Mouse (Mus musculus) brown adipose tissue, adult 24 weeks (tissue): ENCODE data around the gene Psmd1. TPM values are rescaled to one million over a fixed set of nuclear protein-coding genes. Genes with fewer than 3 reads are reported as not detected.

Experiments used
- H3K27ac ChIP-seq: fragments of 200-500 bp; replicated peaks from 2 replicates; pipeline ENCODE4 v1.5.1; 2012; ENCODE audit warnings: low read depth, mild to moderate bottlenecking, low read length
- H3K4me1 ChIP-seq: fragments of 200-500 bp; 2 replicates; pipeline ENCODE4 v1.6.1; 2012; ENCODE audit warnings: low read length, mixed read lengths; ENCODE audit not compliant: control insufficient read depth, insufficient read depth, insufficient read length
- H3K4me3 ChIP-seq: fragments of 200-500 bp; 2 replicates; pipeline ENCODE4 v1.5.1; 2012; ENCODE audit warnings: low read depth, mild to moderate bottlenecking, low read length, moderate library complexity; ENCODE audit not compliant: insufficient read depth
- polyA plus RNA-seq: library from polyadenylated mRNA; stranded (reverse); fragments of >200 nt; gene quantifications from 2 replicates; pipeline ENCODE4 v1.2.4, GENCODE M21; 2012; ENCODE audit not compliant: missing spikeins, insufficient read depth, insufficient read length

The Psmd1 gene
- polyA plus RNA-seq, 1 experiment = 91.1 TPM

DNA sequence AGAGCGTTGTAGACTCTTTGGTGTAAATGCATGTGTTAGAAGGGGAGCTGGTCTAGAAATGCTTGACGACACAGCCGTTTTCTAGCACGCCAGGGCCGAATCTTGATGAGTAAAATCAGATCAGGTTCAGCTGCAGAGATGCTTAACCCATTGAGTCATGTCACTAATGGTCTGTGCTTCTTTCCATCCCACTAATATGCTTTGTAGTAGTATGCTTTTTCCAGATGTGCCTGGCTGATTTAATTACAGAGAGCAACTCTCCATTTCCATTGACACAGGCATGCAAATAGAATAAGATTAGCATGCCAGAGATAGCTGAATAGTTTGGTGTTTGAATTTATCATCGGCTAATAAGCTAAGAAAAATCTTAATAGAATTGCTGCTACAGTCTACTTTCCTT lies 71.1 kb downstream of the Psmd1 start:
- H3K27ac ChIP-seq = no peak overlapping the region
- H3K4me3 ChIP-seq = no peak overlapping the region
- H3K4me1 ChIP-seq = no peaks in the 10 kb centered on the region

- no peak overlapping the region for H3K27ac ChIP-seq
- H3K4me1 ChIP-seq = no peaks in the 10 kb centered on the region
- no peak overlapping the region for H3K4me3 ChIP-seq
These were observed 76.9 kb downstream of the Psmd1 start for GRCm38 (mm10) chr1:86141081-86141480.

GRCm38 (mm10) chr1:86143165-86143564 lies 79.0 kb downstream of the Psmd1 start:
- H3K4me1 ChIP-seq = no peaks in the 10 kb centered on the region
- H3K27ac ChIP-seq = no peak overlapping the region
- no peak overlapping the region for H3K4me3 ChIP-seq

GRCm38 (mm10) chr1:86144001-86144944 lies 80.1 kb downstream of the Psmd1 start:
- H3K27ac ChIP-seq = no peak overlapping the region
- no peak overlapping the region for H3K4me3 ChIP-seq
- H3K4me1 ChIP-seq = no peaks in the 10 kb centered on the region

DNA sequence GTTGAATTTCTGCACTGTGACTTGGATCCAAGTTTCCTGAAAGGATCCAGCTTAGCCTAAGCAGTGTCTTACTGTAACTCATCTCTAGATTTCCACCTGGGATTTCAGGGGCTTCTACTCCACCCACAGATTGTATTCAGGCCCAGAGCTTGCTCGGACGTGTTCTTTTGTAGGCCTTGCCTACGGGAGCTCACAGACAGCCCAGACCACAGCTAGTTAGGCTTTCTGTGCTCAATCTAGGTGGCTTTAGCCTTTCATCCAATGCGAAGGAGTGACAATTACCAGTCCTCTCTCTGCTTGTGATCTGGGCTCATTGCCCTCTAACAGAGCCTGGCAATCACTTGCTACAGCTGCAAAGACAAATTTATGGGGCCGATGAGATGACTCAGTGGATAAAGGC lies 82.1 kb downstream of the Psmd1 start:
- Histone ChIP-seq H3K27ac (no peak overlapping the region), H3K4me3 (no peak overlapping the region), H3K4me1 (no peaks in the 10 kb centered on the region)

DNA sequence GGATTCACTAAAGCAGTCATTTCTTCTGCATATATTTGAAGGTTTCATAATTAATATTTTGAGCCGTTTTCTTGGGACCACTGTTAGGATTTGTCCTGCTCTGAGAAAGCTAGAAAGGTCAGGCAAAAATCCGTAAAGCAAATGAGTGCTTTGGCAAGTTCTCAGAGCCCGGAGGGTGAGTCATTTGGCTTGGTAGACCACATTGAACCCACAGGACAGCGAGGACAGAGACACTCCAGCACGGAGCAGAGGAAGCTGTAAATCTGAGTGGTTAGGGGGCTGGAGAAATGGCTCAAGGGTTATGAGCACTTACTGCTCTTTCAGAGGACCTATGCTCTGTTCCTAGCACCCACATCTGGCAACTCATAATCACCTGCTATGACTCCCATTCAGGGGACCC lies 83.4 kb downstream of the Psmd1 start:
- Histone ChIP-seq H3K4me1 (no peaks in the 10 kb centered on the region), H3K4me3 (no peak overlapping the region), H3K27ac (no peak overlapping the region)

GRCm38 (mm10) chr1:86148161-86148560 lies 84.0 kb downstream of the Psmd1 start:
- no peak overlapping the region for H3K27ac ChIP-seq
- H3K4me1 ChIP-seq = no peaks in the 10 kb centered on the region
- H3K4me3 ChIP-seq = no peak overlapping the region

- Histone ChIP-seq H3K27ac (no peak overlapping the region), H3K4me1 (no peaks in the 10 kb centered on the region), H3K4me3 (no peak overlapping the region)
These were observed 86.7 kb downstream of the Psmd1 start for GRCm38 (mm10) chr1:86150929-86151328.

GRCm38 (mm10) chr1:86151376-86151775 lies 87.2 kb downstream of the Psmd1 start:
- Histone ChIP-seq H3K27ac (no peak overlapping the region), H3K4me3 (no peak overlapping the region), H3K4me1 (no peaks in the 10 kb centered on the region)

DNA sequence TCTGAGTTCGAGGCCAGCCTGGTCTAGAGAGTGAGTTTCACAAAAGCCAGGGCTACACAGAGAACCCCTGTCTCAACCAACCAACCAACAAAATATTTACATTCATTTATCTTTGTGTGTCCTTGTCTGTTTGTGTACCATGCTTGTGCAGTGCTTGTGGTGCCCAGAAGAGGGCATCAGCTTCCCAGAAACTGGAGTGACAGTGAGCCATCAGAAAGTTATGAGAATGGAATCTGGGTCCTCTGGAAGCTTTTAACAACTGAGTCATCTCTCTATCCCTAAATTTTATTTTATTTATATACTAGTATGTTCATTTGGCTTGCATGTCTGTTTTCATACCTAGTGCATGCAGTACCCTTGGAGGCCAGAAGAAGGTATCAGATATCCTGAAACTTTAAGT lies 88.4 kb downstream of the Psmd1 start:
- no peak overlapping the region for H3K27ac ChIP-seq
- H3K4me1 ChIP-seq = no peaks in the 10 kb centered on the region
- no peak overlapping the region for H3K4me3 ChIP-seq

DNA sequence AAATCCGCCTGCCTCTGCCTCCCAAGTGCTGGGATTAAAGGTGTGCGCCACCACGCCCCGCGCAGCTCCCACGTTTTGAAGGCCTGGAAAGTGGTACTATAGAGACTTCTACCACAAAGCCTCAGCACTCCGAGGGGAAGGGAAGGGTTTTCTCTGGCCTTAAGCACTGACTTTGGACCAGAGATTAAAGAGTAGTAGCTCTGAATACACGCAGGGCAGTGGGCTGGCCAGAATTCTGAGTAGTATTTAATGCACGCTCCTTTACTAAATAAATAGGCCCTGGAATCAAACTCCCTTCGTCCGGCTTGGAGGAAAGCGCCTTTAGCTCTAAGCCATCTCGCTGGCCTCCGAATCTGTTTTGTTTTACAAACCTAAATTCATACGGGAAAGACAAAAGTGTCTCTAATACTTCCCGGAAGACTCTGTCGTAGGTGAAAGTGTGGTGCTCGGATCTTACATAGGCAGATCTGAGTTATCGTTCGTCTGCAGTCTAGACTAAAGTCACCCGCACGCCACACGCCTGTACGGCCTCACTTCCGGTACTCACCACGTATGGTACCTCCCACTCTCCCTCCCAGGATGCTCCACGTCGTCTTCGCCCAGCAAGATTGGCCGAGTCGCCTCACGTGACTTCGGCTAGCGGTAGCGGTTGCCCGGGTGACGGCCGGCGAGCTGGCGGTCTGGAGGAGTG lies 90.1 kb downstream of the Psmd1 start, which contains the start of gene Armc9:
Armc9 (plus strand) TSS at position 648 of the 691 bp plus-strand sequence.
- Histone ChIP-seq H3K4me1 (no peaks in the 10 kb centered on the region), H3K4me3 (peak within 1 kb of the TSS; percentile 66), H3K27ac (peak within 1 kb of the TSS; percentile 62)

DNA sequence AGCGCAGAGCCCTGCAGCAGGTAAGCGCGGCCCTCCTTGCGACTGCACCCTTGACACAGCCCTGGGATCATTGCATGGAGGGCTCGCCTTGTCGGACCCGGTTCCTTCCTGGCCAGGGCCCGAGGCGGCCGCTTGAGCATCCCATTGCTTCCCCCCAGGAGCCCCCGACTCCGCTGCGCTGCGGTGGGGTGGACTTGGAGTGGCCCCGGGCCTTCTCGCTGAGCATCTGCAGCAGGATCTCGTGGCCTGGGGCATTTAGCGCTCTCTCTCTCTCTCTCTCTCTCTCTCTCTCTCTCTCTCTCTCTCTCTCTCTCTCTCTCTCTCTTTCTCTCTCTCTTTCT lies 90.6 kb downstream of the Psmd1 start:
- Histone ChIP-seq H3K4me3 (peak overlapping the region; percentile 66), H3K4me1 (no peaks in the 10 kb centered on the region), H3K27ac (no peak overlapping the region)

DNA sequence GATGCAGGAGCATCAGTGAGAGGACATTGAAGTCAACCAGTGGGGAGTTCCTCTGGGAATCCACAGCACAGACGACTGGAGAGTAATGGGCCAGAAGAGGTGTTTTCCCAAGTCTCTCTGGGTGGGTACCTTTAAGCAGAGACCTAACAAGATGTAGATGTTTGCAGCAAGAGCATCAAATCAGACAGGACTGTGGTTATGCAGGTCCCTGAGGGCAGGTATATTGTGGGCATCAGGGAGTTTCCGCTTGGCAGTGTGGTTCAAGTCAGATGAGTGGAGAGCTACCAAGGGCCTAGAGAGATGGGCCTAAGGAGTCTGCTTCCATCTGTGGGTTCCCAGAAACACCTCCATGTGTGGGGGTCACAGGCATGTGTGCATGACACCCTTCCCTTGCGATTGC lies 91.9 kb downstream of the Psmd1 start:
- H3K4me1 ChIP-seq = no peaks in the 10 kb centered on the region
- H3K27ac ChIP-seq = no peak overlapping the region
- H3K4me3 ChIP-seq = no peak overlapping the region

GRCm38 (mm10) chr1:86156595-86156994 lies 92.4 kb downstream of the Psmd1 start:
- Histone ChIP-seq H3K4me1 (no peaks in the 10 kb centered on the region), H3K4me3 (no peak overlapping the region), H3K27ac (no peak overlapping the region)

GRCm38 (mm10) chr1:86160059-86160458 lies 95.9 kb downstream of the Psmd1 start:
- no peak overlapping the region for H3K27ac ChIP-seq
- no peaks in the 10 kb centered on the region for H3K4me1 ChIP-seq
- H3K4me3 ChIP-seq = no peak overlapping the region

GRCm38 (mm10) chr1:86160479-86160878 lies 96.3 kb downstream of the Psmd1 start:
- no peak overlapping the region for H3K27ac ChIP-seq
- H3K4me3 ChIP-seq = no peak overlapping the region
- H3K4me1 ChIP-seq = no peaks in the 10 kb centered on the region
